Mouse (Mus musculus): ENCODE results near the gene Ppt1.

GRCm38 (mm10) chr4:122816202-122816601 lies 19.8 kb upstream of the Ppt1 start:
- TF ChIP-seq CTCF (IDR thresholded peaks at IDR 0.05; ENCODE audit: low read depth, low read length) (no peak), POLR2A (IDR thresholded peaks at IDR 0.05; ENCODE audit: borderline replicate concordance, low read depth, low read length) (no peak)
